Mouse (Mus musculus) adrenal gland, postnatal 25 days (tissue): ENCODE data around the gene Dcxr. TPM values are rescaled to one million over a fixed set of nuclear protein-coding genes. Genes with fewer than 3 reads are reported as not detected.
"Not testable (repeated sequence)": the region's sequence is repeated elsewhere in the genome, so short reads cannot be mapped to it uniquely, and the experiment has no call there.

Source experiments
- DNase-seq: peaks from one replicate; pipeline ENCODE4 v3.0.0; 2021; ENCODE audit warnings: mixed read lengths
- long read RNA-seq: library from polyadenylated mRNA; stranded (forward); transcript quantifications from one replicate; pipeline ENCODE4 v2.0.0, GENCODE M21; 2021
- total RNA-seq: library from RNA; stranded (reverse); gene quantifications from 2 replicates; pipeline ENCODE4 v1.2.3, GENCODE M21; 2021

Dcxr gene
- 59.0 and 82.3 TPM in 2 replicates for total RNA-seq
- long read RNA-seq, transcript Dcxr-201 (8 exons, 892 nt) = major isoform, 48 of 58 reads
- long read RNA-seq, transcript Dcxr-202 (7 exons, 830 nt) = minor isoform, 5 of 58 reads
- long read RNA-seq, partial matches to known transcripts = 2 of 58 reads
- long read RNA-seq, other reads (novel, unspliced or antisense) = 0 of 58 reads

- DNase-seq = peak; percentile 86
Observed at GRCm38 (mm10) chr11:120727169-120727527, at the start of gene Dcxr. TSS of gene Dcxr (minus strand) at chr11:120727281.

DNA sequence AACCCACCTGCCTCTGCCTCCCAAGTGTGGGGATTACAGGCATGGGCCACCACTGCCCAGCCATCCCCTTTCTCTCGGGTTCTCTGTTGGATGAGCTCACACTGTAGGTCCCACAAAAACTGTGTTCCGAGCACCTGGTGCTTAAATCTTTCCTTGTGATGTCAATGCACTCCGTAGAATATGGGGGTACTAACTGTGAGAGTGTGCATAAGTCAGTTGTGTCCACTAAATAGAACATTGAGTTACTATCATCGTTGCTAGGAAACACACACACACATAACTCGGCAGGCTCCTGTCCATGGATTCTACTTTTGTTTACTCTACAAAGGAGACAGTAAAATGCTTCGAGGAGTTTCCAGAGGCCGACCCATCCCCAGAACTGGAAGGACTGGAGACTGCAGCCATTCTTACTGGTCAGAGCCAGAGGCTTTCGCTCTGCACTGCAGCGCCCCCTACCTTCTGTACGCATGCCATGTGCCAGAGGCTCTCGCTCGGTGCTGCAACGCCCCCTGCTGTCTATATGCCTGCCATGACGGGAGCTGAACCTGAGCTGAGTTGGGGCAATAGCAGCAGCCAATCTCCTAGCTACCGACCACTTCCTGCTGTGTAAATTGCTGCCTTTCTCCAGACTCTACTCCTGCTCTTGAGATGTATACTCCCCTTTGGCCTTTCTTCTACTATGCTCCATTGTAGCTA is 48.8 kb upstream of the Dcxr start:
- peak; percentile 98 for DNase-seq

DNA sequence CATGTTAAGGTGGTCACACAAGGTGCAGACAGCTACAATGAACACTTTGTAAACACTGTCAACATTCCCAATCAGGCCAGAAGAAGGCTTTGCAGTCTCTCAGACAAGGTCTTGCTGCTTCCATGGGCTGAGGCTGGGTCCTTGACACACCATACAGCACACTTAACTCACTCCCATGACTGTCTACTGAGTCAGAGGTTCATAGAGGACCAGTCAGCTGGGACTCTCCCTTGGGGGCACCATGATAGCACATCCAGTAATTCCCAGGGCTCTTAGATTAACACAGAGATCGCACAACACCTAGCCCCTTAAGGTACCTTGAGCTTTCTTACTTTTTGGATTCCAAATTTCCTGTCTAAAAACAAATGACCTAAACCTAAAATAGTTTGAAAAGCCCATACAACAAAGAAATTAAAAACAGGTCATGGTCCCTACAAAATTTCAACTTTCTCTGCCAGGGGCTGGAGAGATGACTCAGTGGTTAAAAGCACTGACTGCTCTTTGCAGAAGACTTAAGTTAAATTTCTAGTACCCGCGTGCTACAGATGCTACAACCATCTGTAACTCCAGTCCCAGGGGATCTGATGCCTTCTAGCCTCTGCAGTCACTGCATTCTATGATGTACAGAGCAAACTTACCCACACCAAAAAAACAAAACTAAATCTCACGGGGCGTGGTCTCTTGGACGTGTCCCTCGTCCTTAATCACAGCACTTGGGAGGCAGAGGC is 46.5 kb upstream of the Dcxr start:
- DNase-seq = no peak

DNA sequence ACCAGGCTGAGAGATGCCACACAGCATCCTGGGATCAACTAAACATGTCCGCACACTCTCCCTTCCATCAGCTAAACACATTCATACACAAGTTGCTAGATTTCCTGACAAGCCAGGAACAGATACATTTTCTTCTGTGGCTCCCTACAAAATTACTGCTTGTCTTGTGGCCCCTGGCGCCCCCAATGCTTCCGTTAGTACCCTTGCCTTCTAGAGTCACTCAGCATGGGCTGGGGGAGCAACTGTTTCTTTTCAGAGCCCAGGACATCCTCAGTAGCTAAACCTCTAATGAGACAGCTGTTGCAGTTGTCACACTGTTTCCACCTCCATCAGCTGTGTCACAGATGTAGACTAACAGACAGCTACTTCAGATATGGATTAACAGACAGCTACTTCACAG is 45.7 kb upstream of the Dcxr start:
- DNase-seq = no peak

- DNase-seq = no peak
Observed at GRCm38 (mm10) chr11:120768206-120768605, 41.1 kb upstream of the Dcxr start.

- not testable (repeated sequence) for DNase-seq
Observed at GRCm38 (mm10) chr11:120767023-120767422, 39.9 kb upstream of the Dcxr start.

GRCm38 (mm10) chr11:120763121-120763999 is 36.3 kb upstream of the Dcxr start:
- not testable (repeated sequence) for DNase-seq

DNA sequence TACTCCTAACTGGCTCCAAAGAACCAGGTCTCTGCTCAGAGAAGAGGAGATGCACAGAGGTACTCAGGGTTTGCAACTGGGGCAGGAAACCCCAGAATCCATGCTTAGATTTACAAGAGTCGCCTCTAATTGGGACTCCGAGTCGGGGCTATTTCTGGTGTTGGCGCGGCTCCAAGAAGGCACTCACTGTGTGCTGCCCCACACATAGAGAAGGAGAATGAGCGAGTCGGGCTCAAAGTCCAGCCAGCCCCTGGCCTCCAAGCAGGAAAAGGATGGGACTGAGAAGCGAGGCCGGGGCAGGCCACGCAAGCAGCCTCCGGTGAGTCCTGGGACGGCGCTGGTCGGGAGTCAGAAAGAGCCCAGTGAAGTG is 35.6 kb upstream of the Dcxr start, which contains the start of gene Hmga1b:
Gene Hmga1b, plus strand, starts transcription at position 123 of the 370 bp plus-strand sequence.
- not testable (repeated sequence) for DNase-seq

DNA sequence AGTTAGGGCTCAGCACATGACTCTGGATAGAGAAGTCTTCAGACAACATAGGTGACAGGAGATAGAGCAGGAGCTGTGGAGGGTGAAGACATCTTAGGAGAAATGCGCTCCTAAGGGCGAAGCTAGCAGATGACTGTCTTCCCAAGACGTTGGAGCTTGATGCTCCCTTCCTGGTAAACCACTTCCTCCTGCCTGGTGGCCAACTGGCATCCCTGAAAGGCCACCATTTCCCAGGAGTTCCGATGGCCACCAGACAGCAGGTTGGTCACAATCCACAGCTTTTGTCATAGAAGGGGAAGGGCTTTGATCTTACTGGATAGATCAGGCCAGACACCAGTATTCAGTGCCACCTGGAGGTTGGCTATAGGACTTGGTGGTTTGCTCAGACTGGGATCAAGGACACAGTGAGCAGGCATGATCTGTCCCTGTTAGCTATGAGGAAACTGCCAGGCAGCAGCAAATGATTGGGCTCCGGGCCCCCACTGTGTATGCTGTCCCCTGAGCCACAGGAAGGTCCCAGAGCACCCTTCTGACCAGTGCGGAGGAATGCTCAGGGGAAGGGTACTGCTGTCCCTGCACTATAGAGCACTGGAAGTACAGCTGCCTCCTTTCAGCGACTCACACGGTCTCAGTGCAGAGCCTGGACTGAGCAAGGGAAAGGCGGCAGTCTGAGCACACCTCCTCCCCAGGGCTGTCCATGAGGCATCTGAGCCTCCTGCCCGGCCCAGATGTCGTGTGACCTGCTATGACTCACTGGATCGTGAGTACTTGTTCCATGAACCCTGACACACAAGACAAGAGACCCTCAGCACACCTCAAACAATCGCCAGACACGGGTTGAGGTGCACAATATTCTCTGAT is 35.0 kb upstream of the Dcxr start:
- no peak for DNase-seq

GRCm38 (mm10) chr11:120760236-120760635 is 33.2 kb upstream of the Dcxr start:
- DNase-seq = no peak

- DNase-seq = no peak
Observed at GRCm38 (mm10) chr11:120751606-120752005, 24.5 kb upstream of the Dcxr start.

- no peak for DNase-seq
Observed at GRCm38 (mm10) chr11:120749430-120749829, 22.3 kb upstream of the Dcxr start.

GRCm38 (mm10) chr11:120747974-120748373 is 20.9 kb upstream of the Dcxr start:
- DNase-seq = no peak

- no peak for DNase-seq
Observed at GRCm38 (mm10) chr11:120744121-120744701, 17.1 kb upstream of the Dcxr start.

DNA sequence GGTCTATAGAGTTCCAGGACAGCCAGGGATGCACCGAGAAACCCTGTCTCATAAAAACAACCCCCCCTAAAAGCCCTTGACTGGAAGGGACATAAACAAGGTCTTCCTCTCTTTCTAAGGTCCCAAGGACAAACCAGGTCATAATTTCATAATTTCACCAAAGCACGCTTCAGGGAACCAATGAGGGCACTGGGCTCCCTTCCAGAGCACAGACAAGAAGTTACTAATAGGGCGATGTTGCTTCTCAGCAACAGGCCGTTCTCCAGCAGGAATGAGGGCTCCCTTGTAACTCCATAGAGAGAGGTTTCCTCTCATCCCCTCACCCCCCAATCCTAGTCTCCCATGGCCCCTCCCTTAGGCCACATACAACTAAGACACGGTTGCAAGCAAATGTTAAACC is 13.9 kb upstream of the Dcxr start:
- peak; percentile 58 for DNase-seq

DNA sequence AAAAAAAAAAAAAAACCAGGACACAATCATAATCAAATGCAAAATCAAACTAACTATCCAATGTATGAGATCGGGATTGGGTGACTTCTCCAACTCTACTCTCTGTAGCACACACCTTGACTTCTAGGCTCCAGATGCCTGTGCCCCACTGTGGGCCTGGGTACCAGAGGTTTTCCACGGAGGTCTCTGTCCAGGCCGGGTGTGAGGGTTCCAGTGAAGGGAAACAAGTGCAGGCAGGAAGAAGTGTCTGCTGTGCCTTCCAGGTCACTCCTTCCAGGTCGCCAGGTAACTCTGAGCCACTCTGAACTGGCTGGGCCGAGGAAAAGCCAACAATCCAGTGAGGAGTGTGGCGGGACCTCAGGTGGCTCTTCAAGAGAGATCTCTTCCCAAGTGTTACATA is 9.3 kb upstream of the Dcxr start:
- DNase-seq = no peak

DNA sequence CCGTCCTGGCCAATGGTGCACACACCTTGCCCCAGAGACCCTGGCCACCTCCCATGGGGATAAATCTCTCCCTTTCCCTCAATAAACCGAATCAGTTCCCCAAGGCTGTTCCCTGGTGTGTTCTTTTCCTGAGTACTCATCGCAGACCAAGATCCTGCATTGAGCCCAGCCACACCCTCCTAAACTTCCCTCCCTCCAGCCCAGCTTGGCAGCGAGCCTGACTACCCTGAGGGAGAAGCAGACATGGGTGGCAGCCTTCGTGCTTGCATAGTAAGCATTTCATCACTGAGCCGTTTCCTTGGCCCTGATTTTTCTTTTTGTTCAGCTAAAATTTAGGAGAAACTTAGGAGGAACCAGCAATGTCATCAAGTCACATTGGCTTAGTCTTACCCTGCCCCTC is 6.4 kb upstream of the Dcxr start:
- DNase-seq = peak; percentile 69

GRCm38 (mm10) chr11:120731858-120732680 is 5.0 kb upstream of the Dcxr start, which contains the start of gene Cbr2:
TSS of gene Cbr2 (minus strand) at chr11:120732114.
- no peak for DNase-seq

GRCm38 (mm10) chr11:120731395-120731794 is 4.3 kb upstream of the Dcxr start:
- no peak for DNase-seq

- no peak for DNase-seq
Observed at GRCm38 (mm10) chr11:120730331-120730870, 3.3 kb upstream of the Dcxr start.
